Mouse (Mus musculus) urinary bladder, postnatal 25 days (tissue): ENCODE measurements around the gene Entpd2.
"Not testable (repeated sequence)": the region's sequence is repeated elsewhere in the genome, so short reads cannot be mapped to it uniquely, and the experiment has no call there.

Source experiments
- DNase-seq: peaks from one replicate; pipeline ENCODE4 v3.0.0; 2022; ENCODE audit warnings: low spot score

The Entpd2 gene

GRCm38 (mm10) chr2:25394281-25395221 lies 1.1 kb upstream of the Entpd2 start:
- no peak for DNase-seq

- no peak for DNase-seq
Measured at GRCm38 (mm10) chr2:25396597-25396983, 916 bp downstream of the Entpd2 start.

GRCm38 (mm10) chr2:25397010-25397409 lies 1.3 kb downstream of the Entpd2 start:
- DNase-seq: no peak

- no peak for DNase-seq
Measured at GRCm38 (mm10) chr2:25398065-25398464, 2.4 kb downstream of the Entpd2 start.

- DNase-seq: no peak
Measured at GRCm38 (mm10) chr2:25399051-25399450, 3.4 kb downstream of the Entpd2 start, which contains the start of gene Npdc1. Npdc1 (plus strand) TSS chr2:25399351.

GRCm38 (mm10) chr2:25400291-25400690 lies 4.6 kb downstream of the Entpd2 start:
- no peak for DNase-seq

GRCm38 (mm10) chr2:25400764-25401163 lies 5.1 kb downstream of the Entpd2 start:
- DNase-seq: peak; percentile 63

- DNase-seq: peak; percentile 80
Measured at GRCm38 (mm10) chr2:25402377-25402971, 6.8 kb downstream of the Entpd2 start.

- peak; percentile 63 for DNase-seq
Measured at GRCm38 (mm10) chr2:25402972-25403601, 7.4 kb downstream of the Entpd2 start.

- DNase-seq: no peak
Measured at GRCm38 (mm10) chr2:25403994-25404393, 8.3 kb downstream of the Entpd2 start.

- no peak for DNase-seq
Measured at GRCm38 (mm10) chr2:25408908-25409307, 13.2 kb downstream of the Entpd2 start.

GRCm38 (mm10) chr2:25413436-25413835 lies 17.8 kb downstream of the Entpd2 start:
- DNase-seq: not testable (repeated sequence)

- DNase-seq: no peak
Measured at GRCm38 (mm10) chr2:25417426-25417825, 21.8 kb downstream of the Entpd2 start.

GRCm38 (mm10) chr2:25421896-25422295 lies 26.2 kb downstream of the Entpd2 start:
- peak; percentile 38 for DNase-seq

- no peak for DNase-seq
Measured at GRCm38 (mm10) chr2:25422587-25423410, 27.1 kb downstream of the Entpd2 start, which contains the start of gene Fut7. Fut7 (plus strand) TSS chr2:25423267.

GRCm38 (mm10) chr2:25423626-25424025 lies 28.0 kb downstream of the Entpd2 start:
- DNase-seq: no peak

GRCm38 (mm10) chr2:25425481-25425880 lies 29.8 kb downstream of the Entpd2 start:
- no peak for DNase-seq

- peak; percentile 75 for DNase-seq
Measured at GRCm38 (mm10) chr2:25426721-25427191, 31.1 kb downstream of the Entpd2 start.

GRCm38 (mm10) chr2:25427256-25427655 lies 31.6 kb downstream of the Entpd2 start:
- DNase-seq: no peak

- peak; percentile 95 for DNase-seq
Measured at GRCm38 (mm10) chr2:25428442-25429236, 33.0 kb downstream of the Entpd2 start, which contains the start of gene Abca2. Abca2 (plus strand) TSS chr2:25428703.
